Mouse (Mus musculus) lung, postnatal 0 days (tissue): Measurements from ENCODE around the gene Acoxl.

Experiments used
- CTCF ChIP-seq: IDR thresholded peaks from 2 replicates; pipeline ENCODE4 v1.5.1; 2016; ENCODE audit warnings: antibody characterized with exemption, mild to moderate bottlenecking
- EP300 ChIP-seq: IDR thresholded peaks from 2 replicates; pipeline ENCODE4 v1.6.1; 2016; ENCODE audit warnings: antibody characterized with exemption, mild to moderate bottlenecking, control low read depth

- TF ChIP-seq CTCF (peak; percentile 95), EP300 (no peak)
These were observed 283.8 kb downstream of the Acoxl start for GRCm38 (mm10) chr2:128122491-128122890.
